Mouse (Mus musculus): ENCODE measurements around the gene Thsd7a. TPM values are rescaled to one million over a fixed set of nuclear protein-coding genes. Genes with fewer than 3 reads are reported as not detected.

Gene Thsd7a
- polyA plus RNA-seq, 1 experiment from 2014 or later = 21.9 TPM

- no peaks in the 10 kb centered on the region for H3K9me3 ChIP-seq (ENCODE audit: control insufficient read depth, low read length)
- H3K27ac ChIP-seq (ENCODE audit: low read depth, low read length) = no peak overlapping the region
- no peaks in the 10 kb centered on the region for H3K36me3 ChIP-seq (ENCODE audit: control insufficient read depth, insufficient read depth, low read length)
- no peaks in the 10 kb centered on the region for H3K27me3 ChIP-seq (replicated peaks; ENCODE audit: control insufficient read depth, insufficient read depth, low read length)
- no peak overlapping the region for H3K4me3 ChIP-seq (ENCODE audit: low read length)
- H3K4me2 ChIP-seq (ENCODE audit: low read length) = no peak overlapping the region
- H3K4me1 ChIP-seq (ENCODE audit: control insufficient read depth, insufficient read depth, low read depth, low read length) = peaks cover 4% of the 10 kb centered on the region; the same call in 1 of the 2 replicates
- no peak for ATAC-seq
- H3K9ac ChIP-seq (ENCODE audit: low read depth, low read length) = no peak overlapping the region
- 64% methylated on average over 3 of the region's 3 CpGs for WGBS
Observed at GRCm38 (mm10) chr6:12551176-12551575, 198.0 kb downstream of the Thsd7a start.

GRCm38 (mm10) chr6:12550054-12550655 is 199.1 kb downstream of the Thsd7a start:
- no peaks in the 10 kb centered on the region for H3K36me3 ChIP-seq (ENCODE audit: control insufficient read depth, insufficient read depth, low read length)
- no peak overlapping the region for H3K4me3 ChIP-seq (ENCODE audit: low read length)
- no peaks in the 10 kb centered on the region for H3K9me3 ChIP-seq (ENCODE audit: control insufficient read depth, low read length)
- no peak overlapping the region for H3K4me2 ChIP-seq (ENCODE audit: low read length)
- H3K27me3 ChIP-seq (replicated peaks; ENCODE audit: control insufficient read depth, insufficient read depth, low read length) = no peaks in the 10 kb centered on the region
- no peak for ATAC-seq
- H3K27ac ChIP-seq (ENCODE audit: low read depth, low read length) = no peak overlapping the region
- H3K4me1 ChIP-seq (ENCODE audit: control insufficient read depth, insufficient read depth, low read depth, low read length) = peaks cover 4% of the 10 kb centered on the region; the same call in 1 of the 2 replicates
- 41% methylated on average over 4 of the region's 4 CpGs for WGBS
- no peak overlapping the region for H3K9ac ChIP-seq (ENCODE audit: low read depth, low read length)

GRCm38 (mm10) chr6:12544096-12544495 is 205.1 kb downstream of the Thsd7a start:
- ATAC-seq = no peak
- H3K36me3 ChIP-seq (ENCODE audit: control insufficient read depth, insufficient read depth, low read length) = no peaks in the 10 kb centered on the region
- H3K4me1 ChIP-seq (ENCODE audit: control insufficient read depth, insufficient read depth, low read depth, low read length) = no peaks in the 10 kb centered on the region
- H3K9ac ChIP-seq (ENCODE audit: low read depth, low read length) = no peak overlapping the region
- no peak overlapping the region for H3K27ac ChIP-seq (ENCODE audit: low read depth, low read length)
- 32% methylated on average over 5 of the region's 5 CpGs for WGBS
- no peaks in the 10 kb centered on the region for H3K27me3 ChIP-seq (replicated peaks; ENCODE audit: control insufficient read depth, insufficient read depth, low read length)
- no peak overlapping the region for H3K4me2 ChIP-seq (ENCODE audit: low read length)
- H3K4me3 ChIP-seq (ENCODE audit: low read length) = no peak overlapping the region
- no peaks in the 10 kb centered on the region for H3K9me3 ChIP-seq (ENCODE audit: control insufficient read depth, low read length)

- no peak overlapping the region for H3K9ac ChIP-seq (ENCODE audit: low read depth, low read length)
- no peak for ATAC-seq
- WGBS = 49% methylated on average over 3 of the region's 3 CpGs
- H3K4me3 ChIP-seq (ENCODE audit: low read length) = no peak overlapping the region
- H3K27ac ChIP-seq (ENCODE audit: low read depth, low read length) = no peak overlapping the region
- H3K4me2 ChIP-seq (ENCODE audit: low read length) = no peak overlapping the region
- no peaks in the 10 kb centered on the region for H3K27me3 ChIP-seq (replicated peaks; ENCODE audit: control insufficient read depth, insufficient read depth, low read length)
- no peaks in the 10 kb centered on the region for H3K36me3 ChIP-seq (ENCODE audit: control insufficient read depth, insufficient read depth, low read length)
- H3K4me1 ChIP-seq (ENCODE audit: control insufficient read depth, insufficient read depth, low read depth, low read length) = no peaks in the 10 kb centered on the region
- H3K9me3 ChIP-seq (ENCODE audit: control insufficient read depth, low read length) = no peaks in the 10 kb centered on the region
Observed at GRCm38 (mm10) chr6:12542496-12542895, 206.7 kb downstream of the Thsd7a start.

GRCm38 (mm10) chr6:12519121-12519520 is 230.1 kb downstream of the Thsd7a start:
- Histone ChIP-seq H3K4me3 (ENCODE audit: low read length) (no peak overlapping the region), H3K4me1 (ENCODE audit: control insufficient read depth, insufficient read depth, low read depth, low read length) (0 out of 2 replicates have a peak, but pooled peaks cover 2% of the 10 kb centered on the region), H3K9ac (ENCODE audit: low read depth, low read length) (no peak overlapping the region), H3K4me2 (ENCODE audit: low read length) (no peak overlapping the region), H3K36me3 (ENCODE audit: control insufficient read depth, insufficient read depth, low read length) (no peaks in the 10 kb centered on the region), H3K9me3 (ENCODE audit: control insufficient read depth, low read length) (no peaks in the 10 kb centered on the region), H3K27ac (ENCODE audit: low read depth, low read length) (no peak overlapping the region), H3K27me3 (replicated peaks; ENCODE audit: control insufficient read depth, insufficient read depth, low read length) (no peaks in the 10 kb centered on the region)
- peak; percentile 87 for ATAC-seq

GRCm38 (mm10) chr6:12518283-12518903 is 230.8 kb downstream of the Thsd7a start:
- Histone ChIP-seq H3K27ac (ENCODE audit: low read depth, low read length) (no peak overlapping the region), H3K4me2 (ENCODE audit: low read length) (peak overlapping the region; percentile 11), H3K27me3 (replicated peaks; ENCODE audit: control insufficient read depth, insufficient read depth, low read length) (no peaks in the 10 kb centered on the region), H3K4me1 (ENCODE audit: control insufficient read depth, insufficient read depth, low read depth, low read length) (0 out of 2 replicates have a peak, but pooled peaks cover 2% of the 10 kb centered on the region), H3K4me3 (ENCODE audit: low read length) (no peak overlapping the region), H3K36me3 (ENCODE audit: control insufficient read depth, insufficient read depth, low read length) (no peaks in the 10 kb centered on the region), H3K9ac (ENCODE audit: low read depth, low read length) (no peak overlapping the region), H3K9me3 (ENCODE audit: control insufficient read depth, low read length) (no peaks in the 10 kb centered on the region)
- 33% methylated on average over 9 of the region's 9 CpGs for WGBS
- peak; percentile 40 for ATAC-seq

GRCm38 (mm10) chr6:12517726-12518125 is 231.5 kb downstream of the Thsd7a start:
- Histone ChIP-seq H3K4me1 (ENCODE audit: control insufficient read depth, insufficient read depth, low read depth, low read length) (0 out of 2 replicates have a peak, but pooled peaks cover 2% of the 10 kb centered on the region), H3K27ac (ENCODE audit: low read depth, low read length) (no peak overlapping the region), H3K4me3 (ENCODE audit: low read length) (no peak overlapping the region), H3K4me2 (ENCODE audit: low read length) (no peak overlapping the region), H3K9ac (ENCODE audit: low read depth, low read length) (no peak overlapping the region), H3K27me3 (replicated peaks; ENCODE audit: control insufficient read depth, insufficient read depth, low read length) (no peaks in the 10 kb centered on the region), H3K9me3 (ENCODE audit: control insufficient read depth, low read length) (no peaks in the 10 kb centered on the region), H3K36me3 (ENCODE audit: control insufficient read depth, insufficient read depth, low read length) (no peaks in the 10 kb centered on the region)
- ATAC-seq = no peak

GRCm38 (mm10) chr6:12506877-12507276 is 242.3 kb downstream of the Thsd7a start:
- Histone ChIP-seq H3K27ac (ENCODE audit: low read depth, low read length) (no peak overlapping the region), H3K4me1 (ENCODE audit: control insufficient read depth, insufficient read depth, low read depth, low read length) (no peaks in the 10 kb centered on the region), H3K36me3 (ENCODE audit: control insufficient read depth, insufficient read depth, low read length) (no peaks in the 10 kb centered on the region), H3K4me2 (ENCODE audit: low read length) (no peak overlapping the region), H3K9me3 (ENCODE audit: control insufficient read depth, low read length) (no peaks in the 10 kb centered on the region), H3K4me3 (ENCODE audit: low read length) (no peak overlapping the region), H3K9ac (ENCODE audit: low read depth, low read length) (no peak overlapping the region), H3K27me3 (replicated peaks; ENCODE audit: control insufficient read depth, insufficient read depth, low read length) (no peaks in the 10 kb centered on the region)
- no peak for ATAC-seq
- WGBS = 78% methylated on average over 2 of the region's 2 CpGs

- Histone ChIP-seq H3K4me2 (ENCODE audit: low read length) (no peak overlapping the region), H3K27me3 (replicated peaks; ENCODE audit: control insufficient read depth, insufficient read depth, low read length) (no peaks in the 10 kb centered on the region), H3K4me3 (ENCODE audit: low read length) (no peak overlapping the region), H3K9ac (ENCODE audit: low read depth, low read length) (no peak overlapping the region), H3K36me3 (ENCODE audit: control insufficient read depth, insufficient read depth, low read length) (no peaks in the 10 kb centered on the region), H3K4me1 (ENCODE audit: control insufficient read depth, insufficient read depth, low read depth, low read length) (no peaks in the 10 kb centered on the region), H3K9me3 (ENCODE audit: control insufficient read depth, low read length) (no peaks in the 10 kb centered on the region), H3K27ac (ENCODE audit: low read depth, low read length) (no peak overlapping the region)
- 88% methylated on average over 7 of the region's 7 CpGs for WGBS
- ATAC-seq = no peak
Observed at GRCm38 (mm10) chr6:12503867-12504266, 245.3 kb downstream of the Thsd7a start.

Data from hindbrain, embryonic 16.5 days (tissue).